Mouse (Mus musculus): ENCODE data around the gene Ndfip2.

- TF ChIP-seq CTCF (IDR thresholded peaks at IDR 0.05; ENCODE audit: borderline replicate concordance, insufficient read depth, low read depth, low read length) (peak; percentile 30; the same call in 1 of the 2 replicates), POLR2A (IDR thresholded peaks at IDR 0.05; ENCODE audit: borderline replicate concordance, insufficient read depth, low read length) (no peak)
Measured at GRCm38 (mm10) chr14:105295820-105296582, 37.6 kb downstream of the Ndfip2 start.
